Mouse (Mus musculus) thymus, postnatal 4 days (tissue): Measurements from ENCODE around the gene Sorcs2.
"Not testable (repeated sequence)": the region's sequence is repeated elsewhere in the genome, so short reads cannot be mapped to it uniquely, and the experiment has no call there.

Experiments
- DNase-seq: peaks from one replicate; pipeline ENCODE4 v3.0.0; 2021

Gene Sorcs2

DNA sequence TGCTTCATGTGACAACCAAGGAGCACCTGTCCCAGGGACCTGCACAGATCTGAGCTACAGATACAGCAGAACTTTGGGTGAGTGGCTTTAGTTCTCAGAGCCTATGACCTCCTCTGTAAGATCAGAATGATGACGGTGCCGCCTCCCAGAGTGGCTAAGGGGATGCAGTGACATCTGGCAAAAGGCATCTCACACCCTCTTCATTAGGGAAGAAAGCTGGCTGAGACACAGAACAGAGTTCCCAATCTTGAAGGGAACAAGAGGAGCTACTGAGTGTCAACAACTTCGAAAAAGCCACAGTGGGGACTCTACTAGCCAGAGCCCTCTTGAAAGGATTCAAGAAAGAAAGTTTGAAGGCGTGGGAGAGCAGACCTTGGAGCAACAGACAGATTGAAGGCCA is 100.7 kb downstream of the Sorcs2 start:
- DNase-seq, result no peak

DNA sequence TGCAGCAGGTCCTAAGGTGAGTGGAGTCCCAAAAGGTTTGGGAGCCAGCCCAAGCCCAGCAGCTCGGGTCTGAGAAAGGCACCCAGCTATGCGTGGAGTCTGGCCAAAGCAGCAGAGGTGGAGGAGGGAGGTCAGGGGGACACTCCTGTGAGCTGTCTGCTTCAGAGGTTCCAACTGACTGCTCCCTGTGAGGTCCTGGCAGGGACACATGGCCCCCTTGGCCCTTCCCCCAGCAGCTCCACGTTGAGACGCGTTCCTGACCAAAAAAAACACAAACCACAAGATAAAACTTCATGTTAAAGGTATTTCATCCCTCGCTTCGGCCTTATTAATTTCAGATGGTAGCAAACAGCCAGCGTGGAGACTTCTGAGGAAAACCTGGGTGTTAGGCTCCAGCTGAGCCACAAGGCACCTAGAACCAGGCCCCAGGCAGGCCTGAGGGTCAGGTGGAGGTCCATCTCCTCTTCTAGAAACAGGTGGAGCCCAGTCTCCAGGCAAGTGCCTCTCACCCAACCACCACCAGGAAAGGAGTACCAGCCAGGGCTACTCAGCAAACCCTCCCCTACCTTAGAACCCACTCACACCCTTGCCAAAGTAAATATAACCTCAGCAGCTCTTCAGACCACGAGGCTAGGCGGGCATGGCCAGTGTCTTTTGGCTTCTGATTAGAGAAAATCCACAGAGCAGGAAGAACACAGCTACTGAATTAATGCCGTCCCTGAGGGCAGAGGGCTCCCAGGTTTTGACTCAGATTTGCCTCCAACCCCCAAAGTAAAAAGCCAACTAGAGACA is 104.6 kb downstream of the Sorcs2 start:
- DNase-seq, result no peak

DNA sequence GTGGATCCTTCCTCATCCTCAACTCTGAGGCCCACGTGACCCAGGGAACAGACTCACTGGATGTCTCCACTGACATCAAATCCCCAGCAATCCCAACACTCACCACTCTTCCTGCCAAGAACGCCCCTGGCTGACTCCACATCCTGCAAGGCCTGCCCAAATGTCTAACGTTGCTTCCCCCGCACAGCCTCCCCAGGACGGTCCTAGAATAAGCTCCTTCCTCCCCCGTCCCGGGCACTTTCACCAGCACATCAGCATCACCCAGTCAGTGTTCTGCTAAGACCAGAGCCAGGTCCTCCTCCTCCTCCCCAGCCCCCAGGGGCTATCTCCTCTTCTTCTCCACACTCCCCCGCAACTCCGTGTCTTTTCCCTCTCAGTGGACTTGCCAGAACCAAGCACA is 105.6 kb downstream of the Sorcs2 start:
- DNase-seq, result no peak

DNA sequence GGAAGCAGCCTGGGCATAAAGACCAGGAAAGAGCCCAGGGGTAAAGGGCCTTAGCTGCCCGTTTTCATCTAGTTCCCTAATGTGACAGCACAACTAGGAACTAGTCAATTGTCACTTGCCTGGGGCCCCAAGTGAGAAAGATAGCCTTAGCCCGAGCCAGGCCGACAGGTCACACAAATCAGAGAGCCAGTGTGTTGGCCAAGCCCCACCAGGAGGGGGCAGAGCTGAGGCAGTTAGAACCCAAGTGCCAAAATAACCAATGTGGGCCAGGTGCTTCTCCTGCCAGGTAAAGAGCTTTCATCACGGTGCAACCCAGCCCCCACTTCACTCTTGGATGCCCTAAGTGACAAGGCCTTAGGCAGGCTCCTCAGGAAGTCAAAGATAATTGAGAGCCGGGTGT is 106.7 kb downstream of the Sorcs2 start:
- peak; percentile 80 for DNase-seq

DNA sequence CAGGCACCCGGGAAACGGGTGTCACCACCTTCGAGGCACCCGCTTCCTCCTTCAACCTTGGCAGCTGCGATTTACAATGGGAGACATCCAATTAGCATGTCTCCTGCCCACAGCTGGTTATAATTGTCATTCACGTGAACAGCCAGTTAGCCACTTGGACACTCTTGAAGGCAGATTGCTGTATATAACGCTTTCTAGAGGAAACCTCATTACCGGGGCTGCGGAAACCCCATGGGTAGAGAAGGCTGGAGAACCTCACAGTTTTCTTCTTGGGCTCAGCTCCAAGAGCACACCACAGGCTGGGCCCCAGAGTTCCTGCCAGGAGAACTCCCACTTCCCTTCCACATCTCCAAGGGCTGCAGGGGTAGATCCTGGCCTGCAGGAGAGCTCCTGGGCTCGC is 112.5 kb downstream of the Sorcs2 start:
- DNase-seq, result peak; percentile 28

DNA sequence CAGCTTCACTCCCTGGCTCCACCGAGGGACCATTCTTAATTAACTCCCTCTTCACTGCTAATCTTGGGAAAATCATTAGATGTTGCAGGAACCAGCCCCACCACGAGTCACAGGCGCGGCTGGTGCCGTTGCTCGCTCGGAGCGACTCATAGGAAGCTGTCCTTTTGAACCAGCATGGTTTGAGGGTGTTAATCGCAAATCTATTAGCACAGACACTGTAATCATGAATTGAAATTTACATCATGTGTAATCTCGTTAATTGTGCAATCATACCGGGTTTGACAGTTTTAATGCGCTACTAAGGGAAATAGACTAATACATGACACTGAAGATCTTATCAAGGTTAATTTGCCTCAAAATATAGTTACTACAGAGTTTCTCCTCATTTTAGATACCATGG is 118.0 kb downstream of the Sorcs2 start:
- no peak for DNase-seq

DNA sequence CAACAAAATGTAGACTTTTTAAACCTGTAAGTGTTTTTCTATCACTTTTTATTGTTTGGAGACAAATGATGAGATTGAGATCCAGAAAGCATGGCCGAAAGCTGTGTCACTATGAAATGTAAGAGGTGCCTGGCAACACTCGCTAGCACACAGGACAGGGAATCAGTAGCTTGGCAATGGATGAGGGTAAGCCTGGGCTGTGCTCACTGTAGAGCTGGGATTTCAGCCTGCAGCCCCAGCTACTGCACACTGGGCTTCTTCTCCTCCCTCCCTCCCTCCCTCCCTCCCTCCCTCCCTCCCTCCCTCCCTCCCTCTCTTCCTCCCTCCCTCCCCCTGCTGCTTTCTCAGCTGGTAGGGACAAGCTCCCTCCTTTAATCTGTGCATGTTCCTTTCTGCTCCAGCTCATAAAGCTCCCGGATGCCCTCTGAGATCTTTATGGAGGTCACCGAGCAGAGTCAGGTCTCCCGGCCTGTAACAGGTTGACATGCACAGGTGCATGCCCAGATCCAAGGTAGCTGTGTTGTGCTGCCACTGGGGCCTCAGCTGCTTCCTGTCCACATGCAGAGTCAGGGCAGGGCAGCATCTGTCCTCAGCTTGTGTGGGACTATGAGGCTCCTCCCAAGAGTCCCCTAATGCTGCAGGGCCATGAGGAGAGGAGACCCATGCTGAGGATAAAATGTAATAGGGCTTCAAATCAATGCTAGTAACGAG is 123.1 kb downstream of the Sorcs2 start:
- no peak for DNase-seq

DNA sequence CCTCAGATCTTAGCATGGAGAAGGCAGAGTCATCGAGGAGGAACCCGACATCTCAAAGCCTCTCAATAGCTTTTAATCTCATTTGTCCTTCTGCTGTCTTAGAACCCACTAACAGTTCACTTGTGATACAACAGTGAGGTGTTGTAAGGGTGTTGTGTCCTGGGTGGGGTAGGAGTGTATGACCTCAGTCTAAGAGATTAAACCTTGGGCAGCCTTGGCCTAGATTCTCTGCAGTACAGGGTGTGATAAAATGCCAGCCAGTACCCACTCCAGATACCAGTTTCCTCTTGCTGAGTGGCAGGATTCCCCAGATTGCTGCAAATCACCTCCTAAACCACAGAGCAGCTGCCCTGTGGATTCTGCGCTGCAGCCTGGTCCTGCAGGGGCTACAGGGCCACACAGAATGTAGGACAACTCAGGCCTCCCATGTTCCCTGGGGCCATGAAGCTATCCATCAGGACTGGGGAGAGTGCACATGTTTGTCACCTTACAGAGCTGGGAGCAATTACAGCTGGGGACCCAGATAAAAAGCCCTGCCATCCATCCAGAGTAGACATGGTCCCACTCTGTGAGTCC is 130.7 kb downstream of the Sorcs2 start:
- DNase-seq, result no peak

DNA sequence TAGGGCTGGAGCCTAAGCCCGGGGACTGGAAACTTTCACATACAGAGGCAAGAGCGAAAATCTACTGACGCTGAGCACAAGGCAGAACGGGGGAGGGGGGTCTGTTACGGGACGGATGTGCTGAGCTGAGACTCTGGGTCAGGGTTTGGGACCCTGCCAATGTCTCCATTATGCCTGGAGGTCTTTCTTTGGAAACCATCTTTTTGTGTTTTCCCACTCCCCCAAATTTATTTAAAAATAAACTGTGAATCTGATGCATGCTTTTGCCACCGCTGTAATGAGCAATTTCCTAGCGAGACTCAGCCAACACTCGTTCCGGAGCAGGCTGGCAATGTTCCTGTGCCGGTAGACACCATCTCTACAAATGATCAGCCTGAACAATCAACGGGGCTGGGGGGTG is 137.1 kb downstream of the Sorcs2 start:
- DNase-seq, result no peak

DNA sequence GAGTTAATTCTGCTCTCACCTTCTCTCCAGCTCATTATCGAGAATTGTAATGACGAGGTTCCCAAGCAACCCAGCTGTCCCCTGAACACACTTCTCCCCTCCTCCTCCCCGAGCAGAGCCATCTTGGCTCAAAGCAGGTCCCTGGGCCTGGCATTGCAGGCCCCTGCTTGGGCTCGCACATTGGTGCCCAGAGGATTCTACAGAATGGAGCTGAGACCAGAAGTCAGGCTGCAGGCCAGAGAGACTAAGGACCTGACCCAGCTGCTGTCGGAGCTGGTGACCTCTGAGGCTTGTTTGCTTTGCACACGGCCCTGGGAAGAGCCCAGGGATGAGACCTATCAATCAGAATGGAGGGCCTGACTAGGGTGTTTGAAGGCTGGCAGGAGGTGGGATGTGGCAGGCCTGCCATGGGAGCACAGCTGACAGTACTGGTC is 138.2 kb downstream of the Sorcs2 start:
- DNase-seq, result no peak

DNA sequence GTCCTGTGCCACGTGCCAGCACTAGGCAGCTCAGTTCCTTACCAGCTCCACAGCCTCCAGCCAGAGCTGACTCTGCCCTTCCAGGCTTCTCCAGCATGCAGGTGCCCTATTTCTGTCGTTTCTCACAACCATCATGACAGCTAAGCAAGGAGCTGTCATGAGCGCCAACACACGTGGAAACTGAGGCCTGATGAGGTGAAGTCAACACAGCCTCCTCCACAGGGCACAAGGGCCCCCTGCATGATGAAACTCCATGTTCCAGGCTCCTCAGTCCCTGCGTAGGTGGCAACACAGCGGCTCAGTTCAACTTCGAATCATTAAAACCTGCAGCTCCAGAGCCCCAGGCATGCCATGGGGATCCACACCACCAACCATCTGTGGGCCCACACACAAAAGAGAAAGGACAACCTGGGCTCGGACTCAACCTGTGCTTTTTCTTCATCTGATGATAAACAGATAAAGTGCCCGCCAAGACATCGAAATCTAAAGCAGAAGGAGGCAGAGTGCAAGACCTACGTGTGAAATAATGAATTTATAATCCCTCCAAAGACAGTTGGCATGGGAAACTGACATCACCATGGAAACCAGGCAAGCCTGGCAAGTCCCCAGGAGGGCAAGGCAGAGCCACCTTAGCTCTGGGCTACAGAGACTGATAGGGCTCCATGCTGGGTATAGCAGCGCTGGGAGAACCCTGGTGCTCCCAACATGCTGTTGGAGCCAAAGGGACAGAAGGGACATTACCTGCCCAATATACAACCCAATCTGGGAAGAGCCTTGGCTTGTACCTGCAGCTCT is 139.4 kb downstream of the Sorcs2 start:
- DNase-seq, result no peak

DNA sequence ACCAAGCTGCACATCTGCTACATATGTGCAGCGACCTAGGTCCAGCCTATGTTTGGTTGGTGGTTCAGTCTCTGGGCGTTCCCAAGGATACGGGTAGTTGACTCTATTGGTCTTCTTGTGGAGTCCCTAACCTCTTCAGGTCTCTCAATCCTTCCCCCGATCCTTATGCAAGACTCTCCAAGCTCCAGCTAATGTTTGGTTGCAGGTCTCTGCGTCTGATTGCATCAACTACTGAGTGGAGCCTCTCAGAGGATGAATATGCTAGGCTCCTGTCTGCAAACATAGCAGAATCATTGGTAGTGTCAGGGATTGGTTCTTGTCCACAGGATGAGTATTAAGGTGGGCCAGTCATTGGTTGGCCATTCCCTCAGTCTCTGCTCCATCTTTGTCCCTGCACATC is 140.9 kb downstream of the Sorcs2 start:
- DNase-seq, result no peak

DNA sequence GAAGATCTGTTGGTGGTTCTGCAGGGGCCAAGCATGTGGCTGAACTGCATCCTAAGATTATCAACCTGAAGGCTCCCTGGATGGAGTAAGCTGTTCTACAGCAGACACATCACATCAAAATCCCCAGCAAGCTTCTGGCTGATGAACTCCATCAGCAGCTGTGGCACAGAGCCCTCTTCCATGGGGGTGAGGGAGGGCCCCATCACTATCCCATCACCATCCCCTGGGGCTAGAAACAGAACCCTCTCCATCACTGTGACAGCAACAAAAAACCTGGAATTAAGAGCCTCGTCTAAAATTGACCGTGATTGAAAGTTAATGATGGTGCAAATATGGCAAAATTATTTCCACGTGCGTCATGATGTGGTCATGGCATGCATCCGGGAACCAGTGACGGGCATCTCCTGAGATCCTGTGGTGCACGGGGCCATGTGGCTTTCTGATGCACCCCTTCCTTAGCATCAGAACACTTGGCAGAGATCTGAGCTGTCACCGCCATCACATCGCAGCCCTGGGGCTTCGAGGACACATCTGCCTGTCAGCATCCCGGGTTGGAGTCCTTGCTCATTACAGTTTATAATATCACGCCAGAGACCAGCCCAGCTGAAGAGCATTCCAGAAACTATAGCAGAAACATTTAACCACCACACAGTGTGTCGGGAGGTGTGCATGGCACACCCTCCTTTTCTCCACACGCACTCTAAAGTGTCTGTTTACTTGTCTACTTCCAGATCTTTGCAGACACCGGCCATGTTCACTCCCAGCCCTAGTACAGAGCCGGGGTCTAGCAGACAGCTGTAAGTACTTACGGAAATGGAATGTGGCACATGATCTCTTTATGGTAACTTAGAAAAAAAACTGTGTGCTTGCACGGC is 143.1 kb downstream of the Sorcs2 start:
- no peak for DNase-seq

DNA sequence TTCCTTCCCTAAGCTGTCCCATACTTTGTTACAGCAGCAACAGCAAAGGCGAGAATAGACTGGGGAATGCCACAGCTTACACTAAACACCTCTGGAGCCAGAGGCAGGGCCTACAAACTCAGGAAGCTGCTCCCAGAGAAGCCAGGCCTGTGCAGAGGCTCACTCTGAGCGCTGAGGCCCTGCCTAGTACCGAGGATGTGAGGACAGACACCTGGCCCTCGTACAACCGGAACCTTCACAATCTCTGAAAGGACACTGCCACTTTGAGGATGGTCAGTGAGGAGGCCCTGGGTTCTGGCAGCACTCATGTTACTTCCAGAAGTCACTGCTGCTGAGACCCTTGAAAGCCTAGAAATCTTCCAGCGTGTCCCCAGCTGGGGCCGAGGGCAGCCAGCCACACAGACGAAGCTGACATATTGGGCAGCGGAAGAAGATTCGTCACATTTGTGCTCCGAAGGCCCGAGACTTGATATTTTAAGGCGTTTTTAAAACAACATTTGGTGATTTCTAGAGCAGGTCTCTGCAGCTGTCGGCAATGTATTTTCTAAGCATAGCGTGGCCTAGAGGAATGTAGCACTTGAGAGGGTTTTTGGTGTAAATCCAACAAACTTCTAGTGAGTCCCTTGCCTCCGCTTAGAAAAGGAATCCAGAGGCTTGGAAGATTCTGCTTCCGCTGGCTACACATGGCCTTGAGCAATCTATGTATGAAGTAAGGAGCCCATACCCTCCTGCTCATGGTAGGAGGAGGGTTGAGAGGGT is 145.0 kb downstream of the Sorcs2 start:
- no peak for DNase-seq

DNA sequence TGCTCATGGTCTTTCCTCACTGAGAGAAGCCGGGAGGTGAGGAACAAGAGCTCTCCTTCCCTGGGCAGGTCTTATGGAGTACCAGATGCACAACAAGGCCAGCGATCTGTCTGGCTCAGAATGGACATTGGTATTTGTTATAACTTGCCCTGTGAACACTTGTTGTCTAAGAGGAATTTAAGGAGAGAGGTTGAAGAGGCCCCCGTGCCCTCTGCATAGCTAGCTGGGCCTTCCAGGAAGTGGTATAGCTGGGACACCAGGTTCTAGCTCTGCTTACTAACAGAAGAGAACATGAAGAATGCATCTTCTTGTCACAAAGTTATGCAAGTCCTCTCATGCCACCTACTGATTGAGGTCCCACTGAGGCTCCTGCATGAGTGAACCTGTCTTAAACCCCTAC is 149.9 kb downstream of the Sorcs2 start:
- DNase-seq, result no peak

DNA sequence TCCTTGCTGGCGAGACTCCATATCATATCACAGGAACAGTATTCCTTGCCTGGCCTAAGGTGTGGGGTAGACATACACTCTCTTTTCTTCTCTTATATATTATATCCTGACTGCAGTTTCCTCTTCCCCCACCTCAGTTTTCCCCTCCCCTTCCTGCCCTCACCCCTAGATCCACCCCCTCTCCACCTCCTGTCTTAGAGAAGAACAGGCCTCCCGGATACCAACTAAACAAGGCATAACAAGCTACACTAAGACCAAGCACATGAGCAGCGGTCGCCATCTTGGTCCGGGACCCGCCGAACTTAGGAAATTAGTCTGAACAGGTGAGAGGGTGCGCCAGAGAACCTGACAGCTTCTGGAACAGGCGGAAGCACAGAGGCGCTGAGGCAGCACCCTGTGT is 160.4 kb downstream of the Sorcs2 start:
- not testable (repeated sequence) for DNase-seq

DNA sequence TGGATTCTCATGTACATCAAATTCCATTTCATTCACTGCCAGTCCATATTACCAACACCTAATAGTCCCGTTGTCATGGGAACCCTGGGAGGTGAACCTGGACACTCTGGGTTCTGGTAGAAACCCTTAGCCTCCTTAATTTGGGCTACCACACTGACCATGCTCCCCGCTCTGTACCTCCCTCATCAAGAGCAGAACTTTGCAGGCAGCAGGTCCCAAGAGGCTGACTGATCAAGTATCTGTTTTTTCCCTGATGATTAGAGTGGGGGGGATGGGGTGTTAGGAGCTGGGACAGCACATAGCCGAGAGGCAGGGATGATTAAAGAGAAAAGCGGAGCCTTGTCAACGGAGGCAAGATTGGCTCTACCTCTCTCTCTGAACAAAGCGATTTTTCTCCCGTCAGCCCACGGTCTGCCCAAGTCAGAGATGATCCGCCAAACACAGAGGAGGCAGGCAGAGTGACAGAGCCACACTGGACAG is 167.6 kb downstream of the Sorcs2 start:
- DNase-seq, result no peak

DNA sequence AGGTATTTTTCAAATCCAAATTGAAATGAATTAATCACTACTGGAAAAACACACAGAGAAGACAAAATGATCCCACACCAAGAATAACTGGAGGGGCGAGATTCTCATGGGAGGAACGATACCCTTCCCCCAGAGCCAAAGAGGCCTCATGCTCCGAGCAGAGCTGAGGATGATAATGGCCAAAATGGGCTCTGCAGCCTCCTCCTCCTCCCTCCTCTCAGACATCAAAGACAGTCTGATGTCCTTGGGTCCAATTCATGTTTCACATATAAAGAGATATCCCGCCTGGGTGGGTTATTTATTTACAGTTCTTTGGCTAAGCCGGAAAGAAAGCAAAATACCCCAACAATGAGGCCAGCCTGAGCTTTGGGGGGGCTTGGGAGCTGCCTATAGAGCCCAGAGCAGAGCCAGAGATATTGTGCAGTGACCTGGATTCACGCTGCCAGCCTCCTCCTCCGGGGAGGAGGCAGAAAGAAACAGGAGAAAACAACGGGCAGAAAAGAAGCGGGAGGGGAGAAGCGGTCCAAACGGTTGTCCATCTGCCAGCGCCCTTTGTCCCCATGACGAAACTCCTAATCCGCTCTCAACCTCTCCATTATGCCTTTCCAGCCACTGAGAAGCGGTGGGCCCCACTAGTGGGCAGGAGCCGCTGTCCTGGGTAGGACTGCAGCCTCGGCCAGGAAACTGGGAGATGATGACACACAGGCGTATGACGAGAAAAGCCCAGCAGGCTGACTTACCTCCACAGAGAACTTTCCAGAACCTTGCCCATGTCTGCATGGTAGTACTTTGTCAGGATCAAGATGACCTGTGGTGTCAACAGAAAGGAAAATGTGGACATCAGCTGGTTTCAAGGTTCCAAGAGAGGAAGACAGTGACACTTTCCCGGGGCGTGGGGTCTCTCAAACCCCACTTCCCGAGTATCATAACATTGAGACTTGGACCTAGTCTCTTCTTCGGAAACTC is 169.3 kb downstream of the Sorcs2 start:
- DNase-seq, result no peak

DNA sequence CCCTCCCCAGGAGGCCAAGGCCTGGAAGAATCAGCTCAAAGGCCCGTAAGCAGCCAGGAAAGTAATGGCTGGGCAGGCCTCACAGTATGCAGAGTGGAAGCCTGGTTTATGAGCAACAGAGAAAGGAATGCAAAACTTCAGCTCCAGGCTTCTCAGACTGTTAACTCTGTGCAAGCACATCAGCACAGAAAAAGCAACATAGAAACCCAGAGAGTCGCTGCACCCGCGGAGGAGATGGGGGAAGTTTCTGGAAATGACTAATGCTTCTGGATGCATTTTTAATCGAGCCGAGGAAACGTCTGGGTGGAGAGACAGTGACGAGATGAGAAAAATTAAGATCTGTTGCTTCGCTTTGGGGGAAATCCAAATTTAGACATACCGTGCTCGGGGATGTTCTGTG is 171.6 kb downstream of the Sorcs2 start:
- DNase-seq, result no peak

DNA sequence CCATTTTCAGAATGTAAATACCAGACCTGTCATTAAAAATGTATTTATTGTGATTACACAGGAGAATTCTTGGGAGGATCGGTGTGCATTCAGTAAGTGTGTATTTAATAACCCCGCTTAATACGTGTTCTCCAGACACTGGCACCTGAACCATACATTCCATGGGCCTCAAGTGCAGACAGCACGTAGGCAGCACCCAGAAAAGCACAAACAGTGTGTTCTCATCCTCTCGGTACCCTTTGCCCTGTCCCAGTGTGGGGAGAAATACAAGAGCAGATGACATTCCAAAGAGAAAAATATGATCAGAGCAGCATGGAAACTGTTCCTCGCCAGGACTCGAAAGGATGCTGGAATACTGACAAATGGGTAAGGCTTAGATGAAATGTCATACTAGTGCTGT is 172.1 kb downstream of the Sorcs2 start:
- DNase-seq, result no peak
